Mouse (Mus musculus) liver, embryonic 13.5 days (tissue): ENCODE results near the gene Suclg2. TPM values are rescaled to one million over a fixed set of nuclear protein-coding genes. Genes with fewer than 3 reads are reported as not detected.

Experiments used
- ATAC-seq: fragments of 200-750 bp; cut with Nextera tagmentation; 2 replicates; pipeline ENCODE4 v1.8.0; 2017; ENCODE audit warnings: low read depth, mild to moderate bottlenecking, moderate number of reproducible peaks, moderate library complexity
- DNase-seq: peaks from one replicate; pipeline ENCODE4 v3.0.0; 2022
- H3K27ac ChIP-seq: fragments of 300-500 bp; sonication (generic); 2 replicates; pipeline ENCODE4 v1.5.1; 2015; ENCODE audit warnings: moderate library complexity, mild to moderate bottlenecking, inconsistent platforms
- H3K27me3 ChIP-seq: fragments of 300-500 bp; sonication (generic); 2 replicates; pipeline ENCODE4 v1.6.1; 2015; ENCODE audit warnings: mild to moderate bottlenecking, inconsistent platforms
- H3K36me3 ChIP-seq: fragments of 300-500 bp; sonication (generic); 2 replicates; pipeline ENCODE4 v1.6.1; 2015; ENCODE audit warnings: mild to moderate bottlenecking, inconsistent platforms
- H3K4me1 ChIP-seq: fragments of 300-500 bp; sonication (generic); replicated peaks from 2 replicates; pipeline ENCODE4 v1.6.1; 2015; ENCODE audit warnings: inconsistent platforms
- H3K4me2 ChIP-seq: fragments of 300-500 bp; sonication (generic); 2 replicates; pipeline ENCODE4 v1.6.1; 2015; ENCODE audit warnings: inconsistent platforms, mild to moderate bottlenecking, moderate library complexity
- H3K4me3 ChIP-seq: fragments of 300-500 bp; sonication (generic); replicated peaks from 2 replicates; pipeline ENCODE4 v1.5.1; 2015; ENCODE audit warnings: mild to moderate bottlenecking, inconsistent platforms
- H3K9ac ChIP-seq: fragments of 300-500 bp; sonication (generic); 2 replicates; pipeline ENCODE4 v1.6.1; 2015; ENCODE audit warnings: mild to moderate bottlenecking, inconsistent platforms
- H3K9me3 ChIP-seq: fragments of 300-500 bp; sonication (generic); replicated peaks from 2 replicates; pipeline ENCODE4 v1.6.1; 2016; ENCODE audit warnings: inconsistent platforms
- WGBS: fragments of 180-500 bp; shearing (Covaris S2); methylation state at CpG from one replicate; pipeline ENCODE4 v1.1.7; 2015; ENCODE audit not compliant: insufficient replicate concordance; 5-methylcytosine and 5-hydroxymethylcytosine counted together
- polyA plus RNA-seq: library from polyadenylated mRNA; unstranded; fragments of >200 nt; fragmentation: Nextera tagmentation; extraction: Ambion mirVana; gene quantifications from 2 replicates; pipeline ENCODE4 v1.2.1, GENCODE M21; 2015

Gene Suclg2
- polyA plus RNA-seq, 1 experiment from 2014 or later, result 40.6 TPM

- no peak for ATAC-seq
Observed at GRCm38 (mm10) chr6:95500771-95501170, 217.8 kb downstream of the Suclg2 start.

GRCm38 (mm10) chr6:95499639-95500038 is 219.0 kb downstream of the Suclg2 start:
- ATAC-seq, result no peak
- H3K27ac ChIP-seq, result no peak overlapping the region
- no peak overlapping the region for H3K4me3 ChIP-seq
- no peak overlapping the region for H3K4me2 ChIP-seq
- no peak for DNase-seq
- H3K9me3 ChIP-seq, result no peaks in the 10 kb centered on the region
- H3K4me1 ChIP-seq, result no peaks in the 10 kb centered on the region
- WGBS, result 70% methylated on average over 5 of the region's 5 CpGs
- 0 out of 2 replicates have a peak, but pooled peaks cover 3% of the 10 kb centered on the region for H3K36me3 ChIP-seq
- no peaks in the 10 kb centered on the region for H3K27me3 ChIP-seq
- no peak overlapping the region for H3K9ac ChIP-seq

More at GRCm38 (mm10) chr6:95500771-95501170, 217.8 kb downstream of the Suclg2 start:
- Histone ChIP-seq H3K4me3 (no peak overlapping the region), H3K4me1 (no peaks in the 10 kb centered on the region), H3K27me3 (no peaks in the 10 kb centered on the region), H3K4me2 (no peak overlapping the region), H3K27ac (no peak overlapping the region), H3K9ac (no peak overlapping the region), H3K36me3 (0 out of 2 replicates have a peak, but pooled peaks cover 3% of the 10 kb centered on the region), H3K9me3 (no peaks in the 10 kb centered on the region)
- 65% methylated on average over 5 of the region's 5 CpGs for WGBS
- DNase-seq, result no peak

DNA sequence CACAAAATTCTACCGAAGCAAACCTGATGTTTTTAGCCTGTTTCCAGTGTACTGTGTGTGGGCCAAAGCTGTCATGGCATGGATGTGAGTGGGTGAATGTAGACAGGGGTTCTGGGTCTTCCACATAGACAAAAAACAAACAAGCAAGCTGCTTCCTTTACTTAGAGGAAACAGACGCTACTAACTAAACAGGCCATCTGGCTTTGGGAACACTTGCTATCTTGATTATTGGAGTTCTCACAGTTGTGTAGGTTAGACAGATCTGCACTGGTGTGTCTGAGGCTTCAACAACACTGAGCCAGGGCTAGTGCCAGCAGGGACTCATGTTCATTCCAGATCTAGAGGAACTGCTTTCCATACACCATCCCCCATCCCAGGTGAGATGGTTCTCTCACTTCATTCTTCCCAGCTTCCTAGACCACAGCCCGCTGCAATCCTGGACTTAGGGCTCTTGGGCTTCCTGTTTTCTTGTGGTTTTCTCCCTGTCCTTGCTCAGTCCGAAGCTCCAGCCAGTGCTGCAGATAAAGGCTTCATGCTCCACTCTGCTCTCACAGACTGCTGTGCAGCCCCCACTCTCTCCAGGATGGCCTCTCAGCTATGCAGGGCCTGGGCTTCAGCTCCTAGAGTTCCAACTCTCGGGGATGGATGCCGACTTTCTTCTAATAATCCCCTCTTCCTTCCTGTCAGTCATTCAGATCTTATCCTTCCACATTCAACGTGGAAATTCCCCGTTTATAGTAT is 226.2 kb downstream of the Suclg2 start:
- no peaks in the 10 kb centered on the region for H3K27me3 ChIP-seq
- H3K4me2 ChIP-seq, result no peak overlapping the region
- no peaks in the 10 kb centered on the region for H3K4me1 ChIP-seq
- DNase-seq (no peak), ATAC-seq (no peak)
- H3K36me3 ChIP-seq, result peaks cover 9% of the 10 kb centered on the region; the same call in 1 of the 2 replicates
- H3K9me3 ChIP-seq, result no peaks in the 10 kb centered on the region
- no peak overlapping the region for H3K27ac ChIP-seq
- H3K4me3 ChIP-seq, result no peak overlapping the region
- 38% methylated on average over 8 of the region's 8 CpGs for WGBS
- H3K9ac ChIP-seq, result no peak overlapping the region

DNA sequence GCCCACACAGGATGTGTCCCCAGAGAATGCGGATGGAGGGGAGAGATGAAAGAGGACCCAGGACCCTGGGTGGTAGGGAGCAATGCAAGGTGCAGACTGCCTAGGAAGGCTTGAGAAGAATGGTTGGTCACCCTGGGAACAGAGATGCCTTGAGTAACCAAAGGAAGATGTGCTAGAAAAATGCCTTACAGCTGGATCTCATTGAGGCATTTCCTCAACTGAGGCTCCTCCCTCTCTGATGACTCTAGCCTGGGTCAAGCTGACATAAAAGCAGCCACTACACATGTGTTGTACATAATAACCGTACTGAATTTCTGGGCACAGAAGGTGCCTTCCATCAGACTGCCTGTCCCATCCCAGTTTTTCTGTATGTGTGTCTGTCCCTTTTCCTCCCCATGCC is 227.6 kb downstream of the Suclg2 start:
- DNase-seq, result no peak

DNA sequence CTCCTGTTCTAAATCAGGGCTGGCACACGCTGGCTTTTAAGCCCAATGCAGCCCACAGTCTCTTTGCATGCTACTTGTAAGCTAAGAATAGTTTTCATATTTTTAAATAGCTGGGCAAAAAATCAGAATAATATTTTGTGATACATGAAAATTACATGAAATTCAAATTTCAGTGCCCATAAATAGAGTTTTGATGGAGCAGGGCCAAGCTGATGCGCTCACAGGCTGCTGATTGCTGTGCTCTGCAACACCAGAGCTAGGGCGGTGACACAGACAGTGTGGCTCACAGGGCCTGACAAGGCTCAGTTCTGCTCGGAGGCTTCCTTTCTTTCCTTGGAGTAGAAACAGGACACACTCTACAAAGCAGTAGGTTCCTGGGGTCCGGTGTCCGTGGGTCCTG is 232.8 kb downstream of the Suclg2 start:
- Histone ChIP-seq H3K4me1 (peaks cover 3% of the 10 kb centered on the region; the same call in 1 of the 2 replicates), H3K9me3 (no peaks in the 10 kb centered on the region), H3K4me2 (no peak overlapping the region), H3K27me3 (no peaks in the 10 kb centered on the region), H3K9ac (no peak overlapping the region), H3K36me3 (0 out of 2 replicates have a peak, but pooled peaks cover 3% of the 10 kb centered on the region), H3K27ac (no peak overlapping the region), H3K4me3 (no peak overlapping the region)
- ATAC-seq (no peak), DNase-seq (no peak)
- 77% methylated on average over 6 of the region's 6 CpGs for WGBS

More for the DNA sequence above, 227.6 kb downstream of the Suclg2 start:
- H3K4me3 ChIP-seq, result no peak overlapping the region
- H3K27me3 ChIP-seq, result no peaks in the 10 kb centered on the region
- no peaks in the 10 kb centered on the region for H3K4me1 ChIP-seq
- H3K36me3 ChIP-seq, result peaks cover 6% of the 10 kb centered on the region; the same call in 1 of the 2 replicates
- ATAC-seq, result no peak
- H3K9ac ChIP-seq, result no peak overlapping the region
- whole genome bisulfite sequencing, result 75% methylated on average over 2 of the region's 2 CpGs
- H3K9me3 ChIP-seq, result no peaks in the 10 kb centered on the region
- no peak overlapping the region for H3K4me2 ChIP-seq
- no peak overlapping the region for H3K27ac ChIP-seq

GRCm38 (mm10) chr6:95484183-95484818 is 234.3 kb downstream of the Suclg2 start:
- ATAC-seq (no peak), DNase-seq (no peak)
- H3K4me1 ChIP-seq, result peaks cover 3% of the 10 kb centered on the region; the same call in 1 of the 2 replicates
- no peak overlapping the region for H3K27ac ChIP-seq
- H3K36me3 ChIP-seq, result peaks cover 12% of the 10 kb centered on the region
- no peak overlapping the region for H3K4me2 ChIP-seq
- WGBS, result 71% methylated on average over 7 of the region's 7 CpGs
- no peaks in the 10 kb centered on the region for H3K9me3 ChIP-seq
- no peak overlapping the region for H3K9ac ChIP-seq
- H3K27me3 ChIP-seq, result no peaks in the 10 kb centered on the region
- H3K4me3 ChIP-seq, result no peak overlapping the region

GRCm38 (mm10) chr6:95483686-95484085 is 234.9 kb downstream of the Suclg2 start:
- H3K27ac ChIP-seq, result no peak overlapping the region
- no peak for ATAC-seq
- 84% methylated on average over 4 of the region's 4 CpGs for WGBS
- no peak overlapping the region for H3K4me2 ChIP-seq
- peaks cover 12% of the 10 kb centered on the region for H3K36me3 ChIP-seq
- H3K27me3 ChIP-seq, result no peaks in the 10 kb centered on the region
- peaks cover 3% of the 10 kb centered on the region; the same call in 1 of the 2 replicates for H3K4me1 ChIP-seq
- H3K9ac ChIP-seq, result no peak overlapping the region
- DNase-seq, result no peak
- no peak overlapping the region for H3K4me3 ChIP-seq
- H3K9me3 ChIP-seq, result no peaks in the 10 kb centered on the region

DNA sequence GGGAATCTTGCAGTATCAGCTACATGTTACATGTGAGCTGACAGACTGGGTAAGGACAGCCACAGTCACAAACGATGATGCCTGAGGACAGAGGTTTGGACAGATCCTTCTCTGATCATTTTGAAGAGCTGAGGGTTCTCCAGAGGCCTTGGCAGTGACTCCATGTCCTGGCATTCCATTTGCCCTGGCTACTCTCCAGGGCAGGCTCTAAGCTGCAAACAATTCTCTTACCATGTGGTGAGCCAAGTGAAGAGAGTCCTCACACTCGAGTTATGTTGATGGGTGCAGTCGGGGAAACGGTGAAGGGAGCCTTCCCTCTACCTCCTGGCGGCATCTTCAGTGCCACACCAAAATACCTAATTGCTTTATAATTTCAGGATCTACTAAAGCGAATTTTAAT is 235.5 kb downstream of the Suclg2 start:
- WGBS, result 78% methylated on average over 6 of the region's 6 CpGs
- no peaks in the 10 kb centered on the region for H3K9me3 ChIP-seq
- peaks cover 12% of the 10 kb centered on the region for H3K36me3 ChIP-seq
- no peak overlapping the region for H3K4me3 ChIP-seq
- no peak overlapping the region for H3K27ac ChIP-seq
- H3K4me2 ChIP-seq, result no peak overlapping the region
- H3K27me3 ChIP-seq, result no peaks in the 10 kb centered on the region
- no peak for ATAC-seq
- peaks cover 3% of the 10 kb centered on the region; the same call in 1 of the 2 replicates for H3K4me1 ChIP-seq
- H3K9ac ChIP-seq, result no peak overlapping the region
- no peak for DNase-seq

GRCm38 (mm10) chr6:95479801-95480200 is 238.8 kb downstream of the Suclg2 start:
- DNase-seq (no peak), ATAC-seq (no peak)
- peaks cover 2% of the 10 kb centered on the region; the same call in 1 of the 2 replicates for H3K4me1 ChIP-seq
- no peak overlapping the region for H3K9ac ChIP-seq
- H3K4me2 ChIP-seq, result no peak overlapping the region
- H3K4me3 ChIP-seq, result no peak overlapping the region
- no peak overlapping the region for H3K27ac ChIP-seq
- no peaks in the 10 kb centered on the region for H3K27me3 ChIP-seq
- H3K36me3 ChIP-seq, result peaks cover 15% of the 10 kb centered on the region
- H3K9me3 ChIP-seq, result no peaks in the 10 kb centered on the region
- 84% methylated on average over 6 of the region's 6 CpGs for WGBS

DNA sequence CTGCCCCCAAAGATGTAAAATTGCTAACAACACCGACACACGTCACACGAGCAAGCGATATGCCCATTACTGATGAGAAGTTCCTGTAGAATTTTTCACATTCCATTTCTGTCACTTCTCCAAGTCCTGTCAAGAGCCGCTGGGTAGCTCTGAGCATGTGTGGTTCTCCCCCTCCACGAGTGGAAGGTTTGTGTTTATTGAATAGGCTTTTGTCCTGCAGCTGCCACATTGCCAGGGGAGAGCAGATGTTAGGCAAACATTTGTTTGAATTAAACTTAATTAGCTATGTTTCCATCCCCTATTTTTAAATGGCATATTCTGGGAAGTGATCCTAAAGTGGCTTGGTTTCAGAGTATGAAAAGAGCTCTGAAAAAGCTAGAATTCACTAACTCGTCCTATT is 249.1 kb downstream of the Suclg2 start:
- Histone ChIP-seq H3K4me3 (no peak overlapping the region), H3K9me3 (no peaks in the 10 kb centered on the region), H3K36me3 (no peaks in the 10 kb centered on the region), H3K4me2 (no peak overlapping the region), H3K27me3 (no peaks in the 10 kb centered on the region), H3K4me1 (no peaks in the 10 kb centered on the region), H3K27ac (no peak overlapping the region), H3K9ac (no peak overlapping the region)
- no peak for DNase-seq
- WGBS, result 72% methylated on average over 7 of the region's 7 CpGs
- no peak for ATAC-seq

DNA sequence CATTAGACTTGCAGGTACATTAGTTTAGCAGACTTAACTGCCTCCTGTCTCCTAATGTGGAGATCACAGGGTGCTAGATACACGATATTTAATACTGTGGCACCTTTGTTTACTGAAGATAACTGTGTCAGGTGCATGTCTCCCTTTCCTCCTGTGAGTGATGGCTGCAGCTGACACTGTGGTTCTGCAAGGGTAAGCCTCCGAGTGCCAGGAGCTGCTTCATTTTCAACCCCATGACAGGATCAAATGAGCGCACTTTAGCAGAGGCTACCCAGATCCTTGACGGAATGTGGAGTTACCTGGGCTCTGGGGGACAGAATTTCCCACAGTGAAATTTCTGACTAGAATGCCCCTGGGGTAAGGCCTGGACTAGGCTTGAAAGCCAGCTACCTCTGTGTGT is 253.3 kb downstream of the Suclg2 start:
- no peak overlapping the region for H3K27ac ChIP-seq
- no peak for DNase-seq
- no peak overlapping the region for H3K9ac ChIP-seq
- H3K4me1 ChIP-seq, result 0 out of 2 replicates have a peak, but pooled peaks cover 4% of the 10 kb centered on the region
- no peaks in the 10 kb centered on the region for H3K9me3 ChIP-seq
- no peaks in the 10 kb centered on the region for H3K36me3 ChIP-seq
- WGBS, result 67% methylated on average over 4 of the region's 4 CpGs
- no peaks in the 10 kb centered on the region for H3K27me3 ChIP-seq
- H3K4me3 ChIP-seq, result no peak overlapping the region
- no peak overlapping the region for H3K4me2 ChIP-seq
- no peak for ATAC-seq
